In the genomic region with DNA sequence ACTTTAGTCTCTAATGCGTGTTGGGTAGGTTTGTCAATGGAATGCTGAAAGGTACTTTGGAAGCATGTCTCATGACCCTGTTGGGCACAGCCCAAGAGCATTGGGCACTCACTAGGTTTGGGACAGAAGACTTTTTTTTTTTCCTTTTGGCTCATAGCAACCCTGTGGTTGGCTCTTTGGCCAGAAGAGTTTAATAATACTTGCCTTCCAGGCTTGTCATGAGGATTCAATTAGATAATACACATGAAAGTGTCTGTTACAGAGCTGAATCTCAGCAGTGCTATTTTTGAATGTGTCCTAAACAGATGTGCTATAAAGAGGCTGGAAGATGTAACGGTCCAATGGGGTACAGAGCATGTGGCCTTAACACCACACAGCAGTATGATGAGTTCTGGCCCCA, we compare ENCODE assay signal across 17 mouse cellular contexts. TPM values are rescaled to one million over a fixed set of nuclear protein-coding genes. Genes with fewer than 3 reads are reported as not detected.
DNase-seq lines count a peak whose midpoint lies in the region; ATAC-seq and TF ChIP-seq lines count a peak whose summit lies in the region.
"Had no signal": no experiment of that assay in that cellular context is flagged by ENCODE, and none has a peak within 500 bp of the region (broad histone marks: within the 10 kb centered on the region; RNA-seq: fewer than 3 reads in every experiment).

No protein-coding gene starts in this region.

- H3K27me3 ChIP-seq in kidney, adult 2 months (replicated peaks; ENCODE audit: control insufficient read depth, insufficient read depth, low read length), result no peaks in the 10 kb centered on the region
- no peaks in the 10 kb centered on the region for H3K27me3 ChIP-seq in hindbrain, embryonic 16.5 days (replicated peaks; ENCODE audit: control insufficient read depth, insufficient read depth, low read length)
- H3K27me3 ChIP-seq: embryonic facial prominence, embryonic 15.5 days; heart, embryonic 13.5 days had no signal

- H3K36me3 ChIP-seq in kidney, adult 2 months (ENCODE audit: control insufficient read depth, insufficient read depth, low read length), result no peaks in the 10 kb centered on the region
- no peaks in the 10 kb centered on the region for H3K36me3 ChIP-seq in hindbrain, embryonic 16.5 days (ENCODE audit: control insufficient read depth, insufficient read depth, low read length)
- H3K36me3 ChIP-seq: embryonic facial prominence, embryonic 15.5 days had no signal

- no peak for TF ChIP-seq POLR2A in kidney, adult 2 months (IDR thresholded peaks at IDR 0.05; ENCODE audit: low read depth, low read length)

- DNase-seq in heart, adult 11 months, result peak; percentile 93
- DNase-seq in heart, postnatal 36 days, result no peak
- peak; percentile 59 for DNase-seq in kidney, adult 2 months
- DNase-seq in kidney, adult 18-20 months, result no peak
- DNase-seq in 3T3-L1 (ENCODE audit: low read depth, low spot score), result peak; percentile 71
- DNase-seq: cerebellum, adult 9-11 months; kidney, postnatal 4 days; liver; lung, adult 2 months; lung, postnatal 36 days; right cerebral cortex, adult 18-20 months; thymus, adult 18-20 months had no signal

- no peak overlapping the region for H3K4me2 ChIP-seq in hindbrain, embryonic 16.5 days (ENCODE audit: low read length)
- H3K4me2 ChIP-seq: embryonic facial prominence, embryonic 15.5 days; heart, embryonic 13.5 days had no signal

- H3K27ac ChIP-seq in kidney, adult 2 months (ENCODE audit: insufficient read depth, low read depth, low read length), result no peak overlapping the region
- peak overlapping the region; percentile 27; the same call in 1 of the 2 replicates for H3K27ac ChIP-seq in brown adipose tissue, adult 24 weeks (replicated peaks; ENCODE audit: low read depth, low read length)
- no peak overlapping the region for H3K27ac ChIP-seq in hindbrain, embryonic 16.5 days (ENCODE audit: low read depth, low read length)
- H3K27ac ChIP-seq: embryonic facial prominence, embryonic 15.5 days; heart, embryonic 13.5 days; hindbrain, postnatal 0 days had no signal

- intact Hi-C loops in heart, postnatal 36 days (cut with DNase I), result loop anchor here (2.0 kb wide), 1 partner anchor 21 kb away; no protein-coding TSS in a partner anchor

- no peak overlapping the region for H3K4me3 ChIP-seq in kidney, adult 2 months (ENCODE audit: insufficient read depth, low read depth, low read length)
- H3K4me3 ChIP-seq in brown adipose tissue, adult 24 weeks (ENCODE audit: insufficient read depth, low read depth, low read length), result no peak overlapping the region
- H3K4me3 ChIP-seq in hindbrain, embryonic 16.5 days (ENCODE audit: low read length), result no peak overlapping the region
- H3K4me3 ChIP-seq: embryonic facial prominence, embryonic 15.5 days; heart, embryonic 13.5 days had no signal

- H3K9me3 ChIP-seq in hindbrain, embryonic 16.5 days (ENCODE audit: control insufficient read depth, low read length), result no peaks in the 10 kb centered on the region
- H3K9me3 ChIP-seq: embryonic facial prominence, embryonic 15.5 days; heart, embryonic 13.5 days had no signal

- H3K9ac ChIP-seq in hindbrain, embryonic 16.5 days (ENCODE audit: low read depth, low read length), result no peak overlapping the region
- H3K9ac ChIP-seq: embryonic facial prominence, embryonic 15.5 days; heart, embryonic 13.5 days had no signal

- no peak for ATAC-seq in hindbrain, embryonic 16.5 days
- ATAC-seq: hindbrain, postnatal 0 days had no signal

- H3K4me1 ChIP-seq in kidney, adult 2 months (ENCODE audit: control insufficient read depth, insufficient read depth, low read length), result peaks cover 11% of the 10 kb centered on the region
- peaks cover 10% of the 10 kb centered on the region; the same call in 1 of the 2 replicates for H3K4me1 ChIP-seq in brown adipose tissue, adult 24 weeks (ENCODE audit: control insufficient read depth, insufficient read depth, insufficient read length, low read length)
- H3K4me1 ChIP-seq in hindbrain, embryonic 16.5 days (ENCODE audit: control insufficient read depth, insufficient read depth, low read depth, low read length), result no peaks in the 10 kb centered on the region
- H3K4me1 ChIP-seq: embryonic facial prominence, embryonic 15.5 days had no signal

- whole genome bisulfite sequencing in kidney, adult 2 months, result 57% methylated on average over 2 of the region's 2 CpGs
- WGBS in hindbrain, embryonic 16.5 days, result 87% methylated on average over 2 of the region's 2 CpGs

- TF ChIP-seq CTCF in kidney, adult 2 months (conservative IDR thresholded peaks at IDR 0.05; ENCODE audit: insufficient read depth, insufficient read length, low read depth, low read length), result no peak

RNA-seq across cellular contexts. Expression of gene Aak1, which starts 56.2 kb away (rescaled TPM):
- total RNA-seq in heart, postnatal 36 days (2021), result 10 to 100 TPM; 71.1 to 75.1 TPM
- polyA plus RNA-seq in kidney, adult 2 months (2012; rRNA removed), result 28.9 and 30.6 TPM in 2 replicates
- 6.9 and 13.2 TPM in 2 replicates for polyA plus RNA-seq in brown adipose tissue, adult 24 weeks (2012; ENCODE audit: insufficient read depth, insufficient read length, missing spikeins)
- 39.1 and 40.2 TPM in 2 replicates for polyA plus RNA-seq in hindbrain, embryonic 16.5 days (2015; fragmentation: Nextera tagmentation; extraction: Ambion mirVana)

Comparison
In these comparisons a context has a peak if more than half of its experiments do, and no peak if none do; other contexts are left out.
1. DNase-seq: peak in heart, adult 11 months (single experiment), kidney, adult 2 months (single experiment) and 3T3-L1 (single experiment); none in heart, postnatal 36 days (0 of 2) and kidney, adult 18-20 months (single experiment).